Mouse (Mus musculus) heart, embryonic 11.5 days (tissue): ENCODE data around the gene Hoxd3. TPM values are rescaled to one million over a fixed set of nuclear protein-coding genes. Genes with fewer than 3 reads are reported as not detected.

Experiments used
- ATAC-seq: fragments of 200-750 bp; cut with Nextera tagmentation; replicated peaks from 2 replicates; pipeline ENCODE4 v1.8.0; 2017; ENCODE audit warnings: moderate library complexity; ENCODE audit not compliant: insufficient number of reproducible peaks, low FRiP score, low TSS enrichment
- H3K27ac ChIP-seq: fragments of 300-500 bp; sonication (generic); 2 replicates; pipeline ENCODE4 v1.5.1; 2014; ENCODE audit warnings: mild to moderate bottlenecking, low read depth, low read length
- H3K27me3 ChIP-seq: fragments of 300-500 bp; sonication (generic); 2 replicates; pipeline ENCODE4 v1.6.1; 2014; ENCODE audit warnings: mild to moderate bottlenecking, low read length, mixed read lengths; ENCODE audit not compliant: control insufficient read depth, insufficient read depth
- H3K36me3 ChIP-seq: fragments of 300-500 bp; sonication (generic); 2 replicates; pipeline ENCODE4 v1.6.1; 2014; ENCODE audit warnings: mild to moderate bottlenecking, low read length, moderate library complexity, mixed read lengths; ENCODE audit not compliant: control insufficient read depth, insufficient read depth
- H3K4me1 ChIP-seq: fragments of 300-500 bp; sonication (generic); 2 replicates; pipeline ENCODE4 v1.6.1; 2014; ENCODE audit warnings: low read length; ENCODE audit not compliant: control insufficient read depth, insufficient read depth
- H3K4me2 ChIP-seq: fragments of 300-500 bp; sonication (generic); 2 replicates; pipeline ENCODE4 v1.6.1; 2014; ENCODE audit warnings: mild to moderate bottlenecking, moderate library complexity
- H3K4me3 ChIP-seq: fragments of 300-500 bp; sonication (generic); 2 replicates; pipeline ENCODE4 v1.5.1; 2014; ENCODE audit warnings: low read depth, low read length
- H3K9ac ChIP-seq: fragments of 300-500 bp; sonication (generic); 2 replicates; pipeline ENCODE4 v1.6.1; 2014; ENCODE audit warnings: mild to moderate bottlenecking, low read depth, low read length, moderate library complexity
- H3K9me3 ChIP-seq: fragments of 300-500 bp; sonication (generic); replicated peaks from 2 replicates; pipeline ENCODE4 v1.6.1; 2016; ENCODE audit warnings: low read length; ENCODE audit not compliant: control insufficient read depth
- WGBS: fragments of 180-500 bp; shearing (Covaris S2); extraction: QIAGEN DNeasy Blood & Tissue Kit; methylation state at CpG from one replicate; pipeline ENCODE4 v1.1.7; 2014; ENCODE audit not compliant: insufficient replicate concordance; 5-methylcytosine and 5-hydroxymethylcytosine counted together
- polyA plus RNA-seq: library from polyadenylated mRNA; unstranded; fragments of >200 nt; fragmentation: Nextera tagmentation; extraction: Ambion mirVana; gene quantifications from 2 replicates; pipeline ENCODE4 v1.2.1, GENCODE M21; 2014

The Hoxd3 gene
- polyA plus RNA-seq, 1 experiment from 2014 or later: 3.1 TPM

DNA sequence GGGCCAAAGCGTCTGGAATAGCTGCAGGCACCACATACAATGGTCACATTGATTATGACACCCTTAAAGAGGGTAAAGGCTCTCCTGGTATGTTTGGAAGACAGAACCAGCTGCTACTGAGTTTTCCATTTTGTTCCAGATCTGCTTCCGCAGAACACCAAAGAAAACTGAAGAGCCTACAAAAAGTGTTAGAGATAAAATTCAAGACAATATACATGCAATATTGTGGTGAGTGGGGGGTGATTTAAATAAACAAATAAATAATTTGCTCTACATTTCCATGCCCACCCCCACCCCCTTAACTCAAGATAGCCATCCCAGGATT lies 27.7 kb downstream of the Hoxd3 start:
- H3K4me2 ChIP-seq: no peak overlapping the region
- ATAC-seq: no peak
- H3K27me3 ChIP-seq: peaks cover 96% of the 10 kb centered on the region
- no peak overlapping the region for H3K9ac ChIP-seq
- peaks cover 4% of the 10 kb centered on the region for H3K4me1 ChIP-seq
- 12% methylated on average over 2 of the region's 2 CpGs for WGBS
- no peaks in the 10 kb centered on the region for H3K9me3 ChIP-seq
- no peak overlapping the region for H3K27ac ChIP-seq
- H3K4me3 ChIP-seq: no peak overlapping the region
- no peaks in the 10 kb centered on the region for H3K36me3 ChIP-seq

GRCm38 (mm10) chr2:74739869-74740268 lies 28.1 kb downstream of the Hoxd3 start:
- no peak for ATAC-seq
- Histone ChIP-seq H3K36me3 (no peaks in the 10 kb centered on the region), H3K4me3 (0 out of 2 replicates have a peak overlapping the region, but pooled peaks have one; percentile 2), H3K9ac (no peak overlapping the region), H3K27ac (no peak overlapping the region), H3K27me3 (peaks cover 96% of the 10 kb centered on the region), H3K4me2 (peak overlapping the region; percentile 47; the same call in 1 of the 2 replicates), H3K4me1 (peaks cover 4% of the 10 kb centered on the region), H3K9me3 (no peaks in the 10 kb centered on the region)
- WGBS: 2% methylated on average over 14 of the region's 14 CpGs

DNA sequence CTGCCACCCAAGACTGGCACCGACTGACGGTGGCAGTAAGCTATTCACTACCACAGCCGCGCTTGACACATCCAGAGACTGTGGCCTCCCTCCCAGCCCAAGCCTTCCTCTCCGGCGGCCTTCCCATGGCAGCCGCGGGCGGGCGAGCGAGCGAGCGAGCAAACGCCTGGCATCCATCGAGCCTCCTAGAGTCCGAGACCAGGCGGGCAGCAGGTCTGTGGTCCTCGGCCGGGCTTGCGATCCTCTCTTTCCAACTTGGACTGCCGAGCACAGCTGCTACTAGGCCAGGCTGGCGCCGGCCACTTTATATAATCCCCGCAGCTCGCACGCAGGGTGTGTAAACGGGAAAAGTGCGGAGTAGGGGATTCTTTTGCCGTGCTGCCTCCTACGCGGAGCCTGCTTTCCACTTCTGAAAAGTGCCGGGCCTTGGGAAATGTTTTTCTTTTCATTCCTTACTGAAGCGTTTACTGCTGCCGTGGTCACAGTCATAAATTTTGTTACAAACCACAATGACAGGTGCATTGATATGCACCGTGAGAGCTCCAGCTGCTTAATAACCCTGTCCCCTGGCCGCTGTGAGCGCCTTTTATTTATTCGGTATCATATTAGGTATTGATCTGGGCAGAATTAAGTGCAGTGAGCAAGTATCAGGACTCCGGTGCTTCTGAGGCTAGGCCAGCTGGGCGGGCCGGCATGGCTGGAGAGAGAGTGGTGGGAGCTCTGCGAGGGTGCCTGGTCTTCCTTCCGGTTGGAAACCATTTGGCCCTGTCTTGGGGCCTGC lies 28.8 kb downstream of the Hoxd3 start:
- no peak overlapping the region for H3K9ac ChIP-seq
- no peak for ATAC-seq
- H3K27ac ChIP-seq: no peak overlapping the region
- H3K4me3 ChIP-seq: 0 out of 2 replicates have a peak overlapping the region, but pooled peaks have one; percentile 2
- no peaks in the 10 kb centered on the region for H3K36me3 ChIP-seq
- WGBS: under 1% methylated on average over 43 of the region's 43 CpGs
- no peaks in the 10 kb centered on the region for H3K9me3 ChIP-seq
- H3K4me2 ChIP-seq: peak overlapping the region; percentile 47
- peaks cover 96% of the 10 kb centered on the region for H3K27me3 ChIP-seq
- H3K4me1 ChIP-seq: peaks cover 4% of the 10 kb centered on the region

DNA sequence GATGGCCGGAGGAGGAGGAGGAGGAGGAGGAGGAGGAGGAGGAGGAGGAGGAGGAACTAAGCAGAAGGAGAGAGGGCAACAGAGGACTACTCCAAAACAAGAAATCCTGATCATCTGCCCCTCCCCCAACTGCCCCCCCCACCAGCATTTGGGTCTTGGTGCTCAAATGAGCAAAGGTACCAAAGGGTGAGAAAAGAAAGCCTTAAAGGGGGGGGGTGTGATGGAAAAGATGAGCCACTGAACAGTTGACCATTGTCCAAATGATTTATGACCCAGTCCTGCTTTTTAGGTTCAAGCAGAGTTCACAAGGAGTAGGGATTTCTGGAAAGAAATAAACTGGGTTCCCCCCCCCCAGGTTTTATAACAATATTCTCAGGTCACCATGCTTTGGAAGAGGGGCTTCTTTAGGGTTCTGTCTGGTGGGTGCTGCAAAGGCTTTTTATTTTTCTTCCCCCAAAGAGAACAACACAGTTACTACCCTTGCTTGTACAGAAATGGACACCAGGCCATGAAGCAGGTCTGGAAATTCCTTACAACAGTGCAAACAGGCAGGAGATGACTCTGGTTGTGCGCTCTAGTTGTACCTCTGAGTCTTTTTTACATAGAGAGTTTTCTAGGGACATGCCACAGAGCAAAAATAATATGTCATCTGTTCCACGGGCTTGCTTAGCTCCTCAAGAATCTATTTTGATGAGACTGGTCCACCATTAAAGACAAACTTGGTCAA lies 29.7 kb downstream of the Hoxd3 start:
- no peak overlapping the region for H3K4me2 ChIP-seq
- no peak overlapping the region for H3K4me3 ChIP-seq
- no peaks in the 10 kb centered on the region; the same call in 1 of the 2 replicates for H3K4me1 ChIP-seq
- peaks cover 96% of the 10 kb centered on the region for H3K27me3 ChIP-seq
- ATAC-seq: no peak
- no peaks in the 10 kb centered on the region for H3K9me3 ChIP-seq
- no peaks in the 10 kb centered on the region for H3K36me3 ChIP-seq
- 20% methylated on average over 2 of the region's 3 CpGs for WGBS
- H3K9ac ChIP-seq: no peak overlapping the region
- no peak overlapping the region for H3K27ac ChIP-seq

DNA sequence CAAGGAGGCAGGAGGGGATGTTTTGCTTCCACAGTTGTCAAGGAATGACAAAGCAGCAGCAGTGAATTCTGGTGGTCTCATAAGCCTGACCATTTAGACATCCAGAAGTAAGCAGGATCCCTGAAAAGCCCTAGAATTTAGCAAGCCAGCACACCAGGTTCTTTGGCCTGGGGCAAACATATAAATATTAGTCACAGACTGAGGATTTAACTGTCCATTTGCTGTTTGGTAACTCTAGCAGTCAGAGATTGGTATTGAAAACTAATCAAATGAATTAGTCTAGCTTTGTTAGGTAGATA lies 30.2 kb downstream of the Hoxd3 start:
- Histone ChIP-seq H3K4me3 (no peak overlapping the region), H3K36me3 (no peaks in the 10 kb centered on the region), H3K4me1 (no peaks in the 10 kb centered on the region; the same call in 1 of the 2 replicates), H3K27ac (no peak overlapping the region), H3K4me2 (no peak overlapping the region), H3K9ac (no peak overlapping the region), H3K27me3 (peaks cover 96% of the 10 kb centered on the region), H3K9me3 (no peaks in the 10 kb centered on the region)
- ATAC-seq: no peak

- Histone ChIP-seq H3K9ac (no peak overlapping the region), H3K27me3 (peaks cover 95% of the 10 kb centered on the region), H3K4me1 (no peaks in the 10 kb centered on the region), H3K4me2 (0 out of 2 replicates have a peak overlapping the region, but pooled peaks have one; percentile 35), H3K27ac (no peak overlapping the region), H3K4me3 (0 out of 2 replicates have a peak overlapping the region, but pooled peaks have one; percentile 23), H3K9me3 (no peaks in the 10 kb centered on the region), H3K36me3 (no peaks in the 10 kb centered on the region)
- ATAC-seq: no peak
- WGBS: 5% methylated on average over 6 of the region's 6 CpGs
Observed at GRCm38 (mm10) chr2:74745540-74746297, 34.0 kb downstream of the Hoxd3 start.

DNA sequence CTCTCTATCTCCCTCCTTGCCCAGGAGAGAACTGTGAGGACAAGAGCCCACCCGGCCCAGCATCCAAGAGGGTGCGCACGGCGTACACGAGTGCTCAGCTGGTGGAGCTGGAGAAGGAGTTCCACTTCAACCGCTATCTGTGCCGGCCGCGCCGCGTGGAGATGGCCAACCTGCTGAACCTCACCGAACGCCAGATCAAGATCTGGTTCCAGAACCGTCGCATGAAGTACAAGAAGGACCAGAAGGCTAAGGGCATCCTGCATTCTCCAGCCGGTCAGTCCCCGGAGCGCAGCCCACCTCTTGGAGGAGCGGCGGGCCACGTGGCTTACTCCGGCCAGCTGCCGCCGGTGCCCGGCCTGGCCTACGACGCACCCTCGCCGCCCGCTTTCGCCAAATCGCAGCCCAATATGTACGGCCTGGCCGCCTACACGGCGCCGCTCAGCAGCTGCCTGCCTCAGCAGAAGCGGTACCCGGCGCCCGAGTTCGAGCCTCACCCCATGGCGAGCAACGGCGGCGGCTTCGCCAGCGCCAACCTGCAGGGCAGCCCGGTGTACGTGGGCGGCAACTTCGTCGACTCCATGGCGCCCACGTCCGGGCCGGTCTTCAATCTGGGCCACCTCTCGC lies 34.7 kb downstream of the Hoxd3 start:
- peaks cover 96% of the 10 kb centered on the region for H3K27me3 ChIP-seq
- WGBS: 1% methylated on average over 58 of the region's 58 CpGs
- peak overlapping the region; percentile 23 for H3K4me3 ChIP-seq
- peak overlapping the region; percentile 35 for H3K4me2 ChIP-seq
- H3K4me1 ChIP-seq: no peaks in the 10 kb centered on the region
- no peak overlapping the region for H3K27ac ChIP-seq
- no peak for ATAC-seq
- no peaks in the 10 kb centered on the region for H3K9me3 ChIP-seq
- no peak overlapping the region for H3K9ac ChIP-seq
- no peaks in the 10 kb centered on the region for H3K36me3 ChIP-seq

DNA sequence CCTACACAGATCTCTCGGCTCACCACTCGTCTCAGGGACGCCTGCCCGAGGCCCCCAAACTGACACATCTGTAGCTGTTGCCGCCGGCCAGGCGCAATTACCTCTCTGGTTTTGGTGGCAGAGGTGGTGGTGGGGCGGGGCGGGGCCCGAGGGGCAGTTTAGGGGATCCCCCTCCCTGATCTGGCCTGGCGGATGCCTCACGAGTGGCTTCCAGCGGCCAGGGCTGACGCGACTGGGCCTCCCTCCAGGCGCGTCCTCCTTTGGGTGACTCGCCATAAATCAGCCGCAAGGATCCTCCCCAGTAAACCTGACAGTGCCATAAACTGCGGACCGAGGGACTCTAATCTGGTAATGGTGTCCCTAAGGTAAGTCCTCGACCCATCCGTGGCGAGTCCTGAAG lies 35.3 kb downstream of the Hoxd3 start:
- no peak for ATAC-seq
- Histone ChIP-seq H3K4me2 (peak overlapping the region; percentile 35), H3K36me3 (no peaks in the 10 kb centered on the region), H3K27me3 (peaks cover 96% of the 10 kb centered on the region), H3K27ac (no peak overlapping the region), H3K9ac (no peak overlapping the region), H3K9me3 (no peaks in the 10 kb centered on the region), H3K4me3 (peak overlapping the region; percentile 23; the same call in 1 of the 2 replicates), H3K4me1 (no peaks in the 10 kb centered on the region)
- 2% methylated on average over 24 of the region's 24 CpGs for WGBS
